Mouse (Mus musculus) fat pad, adult 2 months (tissue): ENCODE data around the gene Pipox.

Experiments used
- DNase-seq: peaks from one replicate; pipeline ENCODE4 v3.0.0-alpha.2; 2011; ENCODE audit warnings: low read depth, low spot score; ENCODE audit errors: extremely low read depth

Gene Pipox

GRCm38 (mm10) chr11:77884524-77885245 is 9.2 kb downstream of the Pipox start:
- no peak for DNase-seq

- no peak for DNase-seq
Observed at GRCm38 (mm10) chr11:77876760-77877148, 17.1 kb downstream of the Pipox start.

GRCm38 (mm10) chr11:77875847-77876759 is 17.8 kb downstream of the Pipox start:
- DNase-seq, result no peak

- DNase-seq, result no peak
Observed at GRCm38 (mm10) chr11:77875269-77875668, 18.6 kb downstream of the Pipox start.

- DNase-seq, result no peak
Observed at GRCm38 (mm10) chr11:77874685-77875231, 19.1 kb downstream of the Pipox start.

GRCm38 (mm10) chr11:77873116-77873515 is 20.8 kb downstream of the Pipox start:
- DNase-seq, result no peak

- no peak for DNase-seq
Observed at GRCm38 (mm10) chr11:77872685-77873084, 21.2 kb downstream of the Pipox start.

GRCm38 (mm10) chr11:77872236-77872635 is 21.7 kb downstream of the Pipox start:
- DNase-seq, result no peak

- DNase-seq, result no peak
Observed at GRCm38 (mm10) chr11:77871436-77871835, 22.5 kb downstream of the Pipox start.

GRCm38 (mm10) chr11:77867419-77868083 is 26.3 kb downstream of the Pipox start:
- no peak for DNase-seq

- no peak for DNase-seq
Observed at GRCm38 (mm10) chr11:77864771-77865170, 29.1 kb downstream of the Pipox start.

- no peak for DNase-seq
Observed at GRCm38 (mm10) chr11:77862887-77863286, 31.0 kb downstream of the Pipox start.

GRCm38 (mm10) chr11:77860947-77861346 is 32.9 kb downstream of the Pipox start:
- DNase-seq, result no peak

- no peak for DNase-seq
Observed at GRCm38 (mm10) chr11:77858589-77858988, 35.3 kb downstream of the Pipox start.

GRCm38 (mm10) chr11:77857089-77857488 is 36.8 kb downstream of the Pipox start:
- DNase-seq, result no peak

GRCm38 (mm10) chr11:77855396-77855795 is 38.5 kb downstream of the Pipox start:
- no peak for DNase-seq

- no peak for DNase-seq
Observed at GRCm38 (mm10) chr11:77854641-77855040, 39.3 kb downstream of the Pipox start.

GRCm38 (mm10) chr11:77852941-77853668 is 40.8 kb downstream of the Pipox start:
- no peak for DNase-seq

GRCm38 (mm10) chr11:77852195-77852594 is 41.7 kb downstream of the Pipox start:
- no peak for DNase-seq

GRCm38 (mm10) chr11:77851483-77852010 is 42.3 kb downstream of the Pipox start:
- no peak for DNase-seq
